Mouse (Mus musculus): ENCODE measurements at regions not wholly inside any gene's neighbourhood (a gene's known extent, or its start where the extent isn't known, plus 50 kb on each side); places are given as distances from the start of the nearest gene placed in this dataset.

- TF ChIP-seq POLR2A (IDR thresholded peaks at IDR 0.05; ENCODE audit: low read depth, low read length) (no peak), CTCF (IDR thresholded peaks at IDR 0.05; ENCODE audit: extremely low read depth, insufficient read length, insufficient replicate concordance, low read depth, low read length) (no peak)
These were observed 846.6 kb downstream of the Adgrl2 start for GRCm38 (mm10) chr3:148143776-148144175.
